Mouse (Mus musculus) kidney, postnatal 25 days (tissue): ENCODE data around the gene Grk3.

ENCODE experiments used
- DNase-seq, 2 experiments: peaks; one replicate each; pipeline ENCODE4 v3.0.0; 2021; ENCODE audit warnings: mixed read lengths in 2 of 2

Grk3 gene

GRCm38 (mm10) chr5:113015236-113016061 is at the start of gene Grk3:
Gene Grk3, minus strand, starts transcription at chr5:113015791.
- DNase-seq, result peak; percentile 62 to 85

DNA sequence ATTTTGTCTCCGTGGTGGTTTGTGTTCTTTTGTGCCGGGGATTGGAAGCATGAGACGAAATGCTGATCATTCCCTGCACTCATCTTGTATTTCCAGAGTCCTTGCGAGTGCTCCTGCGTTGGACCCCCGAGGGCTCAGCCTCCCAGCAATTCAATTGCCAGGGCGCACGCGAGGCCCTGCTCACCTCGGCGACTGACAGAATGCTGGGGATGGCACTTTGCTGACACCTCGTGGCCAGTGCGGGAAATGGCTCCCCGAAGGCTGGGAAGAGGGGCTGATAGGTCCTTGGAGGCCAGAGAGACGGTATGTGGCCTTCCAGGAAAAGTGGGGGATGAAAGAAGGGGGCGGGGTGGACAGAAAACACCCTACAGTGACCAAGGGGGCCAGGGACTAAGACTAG is 38.7 kb upstream of the Grk3 start:
- DNase-seq, result peak; percentile 73 to 77

GRCm38 (mm10) chr5:113050581-113051185 is 35.1 kb upstream of the Grk3 start:
- no peak for DNase-seq

DNA sequence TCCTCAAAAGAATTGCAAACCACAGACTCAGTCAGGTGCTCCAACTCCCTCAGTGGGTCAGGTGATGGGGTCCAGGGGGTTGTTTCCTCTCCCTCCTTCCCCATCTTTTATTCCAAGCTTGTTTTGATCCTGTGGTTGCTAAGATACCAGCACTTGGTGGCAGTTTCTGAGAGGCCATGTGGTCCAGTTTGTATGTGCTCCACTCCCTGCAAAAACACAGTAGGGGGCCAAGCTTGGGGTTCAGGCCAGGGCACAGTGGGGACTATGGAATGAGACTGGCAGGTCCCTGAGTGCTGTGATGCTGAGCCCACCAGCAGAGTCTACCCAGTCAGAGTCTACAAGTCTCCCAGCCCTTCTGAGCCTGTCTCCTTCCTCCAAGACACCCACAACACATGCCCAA is 34.3 kb upstream of the Grk3 start:
- no peak for DNase-seq

- DNase-seq, result no peak
Observed at GRCm38 (mm10) chr5:113045511-113046273, 30.1 kb upstream of the Grk3 start.

GRCm38 (mm10) chr5:113043531-113043930 is 27.9 kb upstream of the Grk3 start:
- no peak for DNase-seq

DNA sequence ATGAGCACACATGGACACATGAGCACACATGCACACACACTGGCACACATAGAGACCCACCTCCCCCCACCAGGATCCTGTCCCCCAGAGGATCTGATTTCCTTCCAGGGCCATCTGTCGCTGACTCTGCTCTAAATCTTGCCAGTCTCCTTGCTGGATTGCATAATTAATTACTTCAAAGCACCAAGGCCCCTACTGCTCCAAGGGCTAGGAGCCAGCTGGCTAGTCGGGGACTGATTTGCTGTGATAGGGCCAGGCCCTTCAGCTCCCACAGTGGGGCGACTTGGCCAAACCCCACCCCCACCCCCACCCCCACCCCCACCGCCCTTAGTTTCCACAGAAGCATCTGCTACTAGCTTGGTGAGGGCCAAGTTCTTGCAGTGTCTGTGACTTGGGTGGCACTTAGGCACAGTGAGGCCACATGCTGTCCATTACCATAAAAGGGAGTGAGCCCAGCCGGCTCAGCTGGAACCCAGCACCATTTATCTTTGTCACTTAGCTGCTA is 26.0 kb upstream of the Grk3 start:
- peak; percentile 23 to 62 for DNase-seq

- no peak for DNase-seq
Observed at GRCm38 (mm10) chr5:113040776-113041175, 25.2 kb upstream of the Grk3 start.

DNA sequence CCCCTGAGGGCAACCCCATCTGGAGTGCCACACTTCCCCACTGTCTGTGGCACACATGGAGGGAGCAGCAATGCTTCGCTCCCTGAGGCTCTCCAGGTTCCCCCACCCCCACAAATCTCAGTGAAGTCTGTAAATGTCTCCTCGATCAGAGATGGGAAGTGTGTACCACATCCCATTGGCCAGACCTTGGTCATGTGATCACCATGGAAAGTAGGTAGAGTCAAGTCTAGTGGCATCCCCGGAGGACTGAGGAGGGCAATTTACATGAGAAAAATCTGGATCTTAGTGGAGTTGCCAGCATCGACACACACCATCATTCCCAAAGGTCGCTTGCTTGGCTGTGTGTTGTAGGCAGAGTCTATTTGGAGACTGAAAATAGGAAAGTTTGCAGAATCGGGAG is 23.0 kb upstream of the Grk3 start:
- DNase-seq, result no peak

DNA sequence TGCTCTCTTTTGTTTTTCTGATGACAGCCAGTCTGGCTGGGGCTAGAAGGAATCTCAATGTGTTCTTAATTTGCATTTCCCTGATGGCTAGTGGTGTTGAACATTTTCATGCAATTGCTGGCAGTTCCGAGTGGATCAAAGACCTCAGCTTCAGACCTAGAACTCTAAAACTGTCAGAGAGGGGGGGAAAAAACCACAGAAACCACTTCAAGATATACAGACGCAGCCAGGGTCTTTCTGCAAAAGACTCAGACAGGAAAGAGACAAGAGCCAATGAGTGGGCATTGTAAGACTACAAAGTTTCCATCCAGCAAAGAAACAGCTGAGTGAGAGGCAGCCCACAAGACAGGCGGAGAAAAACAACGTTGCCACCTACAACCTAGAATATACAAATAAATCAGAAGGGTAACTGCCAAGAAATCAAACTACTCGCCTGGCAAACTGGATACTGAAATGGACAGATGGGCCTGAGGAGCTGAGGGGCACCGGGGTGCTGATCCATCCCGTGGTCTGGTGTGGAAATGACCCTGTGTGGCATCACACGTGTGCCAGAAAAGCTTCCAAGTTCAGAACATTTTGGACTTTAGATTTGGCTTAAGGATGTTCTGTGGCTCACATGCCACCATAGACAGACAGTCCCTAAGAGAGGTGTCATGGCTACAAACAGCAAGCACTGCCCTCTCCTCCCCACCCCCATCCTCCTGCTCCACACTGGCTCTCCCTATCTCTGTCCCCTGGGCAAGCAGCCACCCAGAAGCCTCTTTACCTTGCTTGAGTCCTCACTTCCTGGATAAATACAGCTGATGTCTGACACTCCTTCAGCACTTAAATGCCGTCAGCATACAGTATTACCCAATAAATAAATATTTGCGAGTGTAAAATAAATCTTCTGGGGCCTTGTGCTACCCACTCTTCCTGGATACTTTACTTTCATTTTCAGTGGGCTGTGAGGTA is 19.8 kb upstream of the Grk3 start:
- DNase-seq, result no peak

DNA sequence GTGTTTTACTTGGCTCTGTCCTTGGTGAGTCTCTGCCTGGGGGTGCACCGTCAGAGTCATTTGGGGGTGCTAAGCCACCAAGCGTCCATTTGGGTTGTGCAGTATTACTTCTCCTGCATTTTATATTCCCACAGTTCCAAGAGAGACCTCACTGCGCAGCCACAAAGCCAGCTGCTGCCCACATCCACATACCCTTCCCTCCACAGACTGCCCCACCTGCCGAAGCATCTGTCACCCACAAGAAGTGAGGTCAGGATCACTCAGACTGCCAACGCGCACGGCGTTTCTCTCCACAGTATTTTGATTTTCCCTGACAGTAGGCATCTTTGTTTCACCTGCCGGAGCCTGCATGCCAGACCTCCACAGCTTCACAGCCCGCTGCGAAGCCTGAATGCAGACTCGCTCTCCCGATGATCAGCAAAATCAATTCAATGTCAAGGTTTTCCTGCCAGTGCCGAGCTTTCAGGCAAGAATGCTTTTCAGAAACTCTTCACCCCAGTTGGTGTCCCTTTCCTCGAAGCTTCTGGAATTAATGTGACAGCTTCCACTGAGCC is 15.7 kb upstream of the Grk3 start:
- no peak for DNase-seq

DNA sequence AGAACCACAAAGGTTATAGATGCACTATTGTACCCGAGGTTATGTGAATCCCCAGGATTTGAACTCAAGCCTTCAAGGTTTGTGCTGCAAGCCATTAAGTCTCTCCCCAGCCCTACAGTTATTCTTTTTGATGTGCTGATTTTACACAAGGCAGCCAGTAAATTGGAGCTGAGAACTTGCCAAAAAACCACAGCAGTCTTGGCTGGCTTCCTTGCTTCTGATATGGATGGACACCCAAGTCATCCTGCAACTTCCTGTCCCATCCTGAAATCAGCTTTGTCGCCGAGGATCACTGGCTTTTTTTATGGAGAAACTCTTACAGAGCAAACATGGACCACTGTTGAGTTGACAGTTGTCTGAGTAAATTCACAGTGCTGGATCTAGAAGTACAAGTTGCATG is 14.5 kb upstream of the Grk3 start:
- DNase-seq, result no peak

DNA sequence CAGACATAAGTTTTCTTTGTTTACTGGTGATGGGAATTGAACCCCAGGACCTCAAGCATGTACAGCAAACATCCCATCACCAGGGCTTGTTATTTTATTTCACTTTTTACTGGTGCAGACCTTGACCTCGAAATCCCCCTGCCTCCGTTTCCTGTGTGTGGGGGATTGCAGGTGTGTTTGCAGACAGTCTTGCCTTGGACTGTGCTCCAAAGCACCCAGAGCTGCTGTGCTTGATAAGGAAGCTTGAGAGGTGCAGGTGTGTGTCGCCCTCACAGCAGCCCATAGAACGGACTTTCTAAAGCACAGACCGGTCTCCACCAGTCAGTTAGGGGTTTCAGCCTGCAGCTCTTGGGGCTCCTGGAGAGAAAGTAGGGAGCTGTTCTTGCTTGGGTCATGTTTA is 11.1 kb upstream of the Grk3 start:
- DNase-seq, result no peak

GRCm38 (mm10) chr5:113024154-113024764 is 8.7 kb upstream of the Grk3 start:
- DNase-seq, result peak; percentile 73 to 77

DNA sequence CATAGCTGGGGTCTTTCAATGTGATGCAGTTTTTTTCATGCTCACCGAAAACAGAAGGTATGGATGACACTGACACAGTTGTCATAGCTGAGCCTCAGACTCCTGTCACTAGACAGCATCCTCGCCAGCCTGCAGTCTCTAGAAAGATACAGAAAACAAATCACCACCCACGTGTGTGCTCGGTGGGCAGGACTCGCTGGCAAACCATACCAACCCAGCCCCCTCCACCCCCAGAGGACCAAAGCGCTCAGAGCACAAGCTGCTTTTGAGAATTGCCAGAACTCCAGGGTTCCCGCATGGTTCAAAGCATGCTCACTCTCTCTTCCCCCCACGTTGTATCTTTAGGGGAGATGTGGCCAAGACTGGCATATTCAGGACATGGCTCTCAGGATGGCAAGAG is 2.6 kb upstream of the Grk3 start:
- no peak for DNase-seq

- no peak for DNase-seq
Observed at GRCm38 (mm10) chr5:113017004-113017403, 1.4 kb upstream of the Grk3 start.

GRCm38 (mm10) chr5:113014808-113015235 is 769 bp downstream of the Grk3 start:
- peak; percentile 56 to 69 for DNase-seq

DNA sequence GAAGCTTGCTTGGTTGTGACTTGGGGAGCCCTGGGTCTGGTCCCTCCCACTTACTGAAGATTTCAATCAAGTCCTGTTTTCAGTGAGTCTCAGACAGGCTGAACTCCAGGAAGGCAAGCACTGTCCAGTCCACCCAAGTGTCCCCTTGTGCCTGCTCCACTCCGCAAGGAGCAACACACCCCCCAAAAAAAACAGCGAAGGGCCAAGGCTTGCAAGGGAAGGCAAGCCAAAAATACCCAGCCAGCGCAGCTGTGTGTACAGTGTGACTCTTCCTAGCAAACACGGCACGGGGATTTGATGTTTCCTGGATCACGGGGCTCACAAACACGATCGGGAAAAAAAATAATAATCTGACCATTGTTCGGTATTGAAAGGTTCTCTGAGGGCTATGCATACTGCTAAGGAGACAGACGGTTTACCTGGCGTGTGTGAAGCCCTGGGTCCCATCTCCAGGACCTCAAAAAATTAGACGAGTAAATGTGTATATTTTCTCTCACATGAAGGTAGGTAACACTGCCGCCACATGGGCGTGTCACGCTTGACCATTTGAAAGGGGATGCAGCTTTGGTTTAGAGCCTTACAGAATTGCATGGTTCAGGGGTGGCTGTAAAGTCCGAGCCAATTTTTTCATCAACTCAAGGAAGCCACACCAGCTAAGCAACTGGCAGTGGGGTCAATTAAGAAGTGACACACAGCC is 1.3 kb downstream of the Grk3 start:
- DNase-seq, result peak in 1 of 2 experiments; percentile 14

GRCm38 (mm10) chr5:113011926-113012325 is 3.7 kb downstream of the Grk3 start:
- DNase-seq, result no peak

GRCm38 (mm10) chr5:113009183-113009820 is 6.3 kb downstream of the Grk3 start:
- DNase-seq, result no peak
